Mouse (Mus musculus): ENCODE measurements around the gene Bcl3.

The Bcl3 gene

DNA sequence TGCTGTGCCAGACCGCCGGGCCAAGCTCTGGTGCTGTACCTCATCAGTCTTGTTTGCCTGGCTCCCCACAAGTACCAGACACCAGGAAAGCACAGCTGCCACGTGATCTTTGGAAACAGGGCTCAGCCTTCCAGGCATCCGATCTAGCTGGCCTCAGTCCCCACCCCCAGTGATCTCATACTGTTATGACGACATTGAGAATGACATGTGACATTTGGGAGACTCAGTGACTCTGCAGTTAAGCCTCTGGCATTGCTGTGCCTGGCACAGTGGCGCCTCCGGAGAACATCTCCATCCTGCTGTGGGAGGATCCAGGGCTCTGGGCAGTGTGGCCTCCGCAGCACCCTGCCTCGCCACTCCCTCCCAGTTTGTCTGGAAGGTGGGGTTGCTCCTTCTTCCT, 9.3 kb upstream of the Bcl3 start:
- DNase-seq: no peak

- peak; percentile 60 to 72 for DNase-seq
These were observed 8.1 kb upstream of the Bcl3 start for GRCm38 (mm10) chr7:19830682-19831156.

DNA sequence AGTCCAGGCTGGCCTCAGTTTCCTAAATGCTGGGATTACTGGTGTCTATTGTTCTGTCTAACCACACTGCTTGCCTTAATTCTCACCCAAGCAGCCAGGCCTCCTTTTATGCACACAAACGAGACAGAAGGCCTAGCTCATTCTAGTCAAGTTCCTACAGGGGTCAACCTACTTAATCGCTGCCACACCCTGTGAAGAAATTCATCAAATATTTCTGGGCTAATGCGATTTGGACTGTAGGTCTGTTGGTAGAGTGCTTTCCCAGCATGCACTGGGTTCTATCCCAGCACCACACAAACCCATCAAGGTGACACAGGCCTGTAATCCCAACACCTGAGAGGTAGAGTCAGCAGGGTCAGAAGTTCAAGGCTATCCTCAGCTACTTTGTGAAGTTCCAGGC, 7.1 kb upstream of the Bcl3 start:
- DNase-seq: no peak

DNA sequence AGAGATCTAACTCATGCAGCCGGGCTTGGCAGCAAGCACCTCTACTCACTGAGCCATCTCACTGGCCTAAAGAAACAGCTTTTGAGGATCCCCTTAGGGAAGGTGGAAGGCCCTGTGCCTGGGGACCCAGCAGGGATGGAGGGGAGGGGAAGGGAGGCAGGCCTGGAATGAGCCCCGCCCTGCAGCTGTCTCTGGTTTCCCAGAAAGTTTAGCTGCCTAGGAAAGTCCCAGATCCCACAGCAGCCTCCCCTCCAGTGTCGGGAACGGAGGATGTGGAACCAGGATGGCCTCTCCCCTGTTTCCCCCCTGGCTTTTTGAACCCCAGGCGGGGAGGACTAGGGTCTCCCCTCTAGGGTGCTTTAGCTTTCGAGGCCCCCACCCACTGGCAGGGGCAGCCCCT, 4.2 kb upstream of the Bcl3 start:
- no peak for DNase-seq

DNA sequence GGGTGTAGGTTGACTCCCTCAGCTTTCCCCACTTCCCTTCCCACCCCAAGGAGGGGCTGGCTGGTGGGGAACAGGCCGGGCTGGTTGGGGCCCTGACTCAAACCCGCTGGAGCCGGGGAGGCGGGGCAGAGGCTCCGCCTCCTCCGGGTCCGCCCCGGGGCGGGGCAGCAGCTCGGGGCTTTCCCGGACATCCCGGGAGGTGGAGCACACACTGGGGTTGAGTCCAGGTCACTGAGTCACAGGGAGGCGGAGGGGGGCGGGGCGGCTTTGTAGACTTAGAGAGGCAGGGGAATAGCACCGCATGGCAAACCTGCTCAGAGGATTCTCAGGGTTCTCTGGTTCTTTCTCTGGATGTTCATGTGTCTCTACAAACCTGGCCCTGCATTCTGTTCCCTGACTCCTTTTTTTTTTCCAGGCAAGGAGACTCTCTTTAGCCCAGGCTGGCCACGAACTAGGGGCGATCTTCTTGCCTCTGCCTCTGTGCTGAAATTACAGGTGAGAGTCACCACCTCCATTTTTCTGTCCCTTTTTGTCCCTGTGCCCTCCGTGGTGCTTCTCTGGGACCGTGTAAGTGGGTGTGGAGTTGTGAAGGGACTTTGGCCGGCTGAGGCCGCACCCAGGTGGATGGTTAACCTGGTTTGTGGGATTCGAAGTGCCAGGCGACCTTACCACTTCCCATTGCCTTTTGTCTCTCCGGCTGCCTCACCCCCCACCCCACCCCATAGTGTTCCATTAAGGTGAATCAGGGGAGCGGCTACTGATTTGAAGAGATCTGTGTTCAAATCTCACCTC, 1.8 kb upstream of the Bcl3 start:
- peak; percentile 48 to 59 for DNase-seq

DNA sequence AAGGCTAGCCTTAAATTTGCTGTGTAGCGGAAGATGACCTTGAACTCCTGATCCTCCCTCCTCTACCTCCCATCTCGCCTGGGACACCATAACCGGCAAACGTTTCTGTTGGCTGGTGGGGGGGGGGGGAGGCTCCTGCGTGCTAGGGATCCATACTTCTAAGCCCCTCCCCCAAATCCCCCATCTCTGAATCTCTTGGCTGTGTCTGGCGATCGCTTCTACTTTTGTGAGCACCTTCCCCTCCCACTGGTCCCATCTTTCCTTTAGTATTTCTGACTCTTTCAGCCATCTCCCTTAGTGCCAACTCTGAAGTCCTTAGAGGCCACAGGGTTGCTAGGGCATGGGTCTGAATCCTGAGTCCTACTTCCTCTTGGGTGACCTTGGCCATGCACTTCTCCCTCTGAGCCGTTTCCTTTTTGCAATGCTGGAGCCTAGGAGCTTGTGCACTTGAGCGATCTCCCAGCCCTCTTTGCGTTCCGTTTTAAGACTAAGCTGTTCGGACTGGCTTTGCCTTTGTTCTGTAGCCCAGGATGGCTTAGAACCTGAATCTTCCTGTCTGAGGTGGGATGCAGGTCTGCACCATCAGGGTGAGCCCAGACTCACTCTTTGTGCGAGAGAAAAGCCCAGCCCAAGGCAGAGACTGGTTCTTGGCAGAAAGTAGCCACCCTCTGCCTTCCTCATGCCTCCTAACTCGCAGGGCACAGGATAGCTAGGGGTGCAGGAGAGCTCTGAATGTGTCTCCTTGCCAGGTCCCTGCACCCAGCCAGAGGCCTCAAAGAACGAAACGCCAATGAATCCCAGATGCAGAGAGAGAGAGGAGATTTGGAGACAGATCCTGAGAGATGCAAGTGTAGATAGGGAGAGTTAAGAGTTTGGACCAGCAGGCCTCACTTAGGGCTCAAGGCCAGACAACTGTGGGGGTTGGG, 949 bp upstream of the Bcl3 start:
- DNase-seq: no peak

DNA sequence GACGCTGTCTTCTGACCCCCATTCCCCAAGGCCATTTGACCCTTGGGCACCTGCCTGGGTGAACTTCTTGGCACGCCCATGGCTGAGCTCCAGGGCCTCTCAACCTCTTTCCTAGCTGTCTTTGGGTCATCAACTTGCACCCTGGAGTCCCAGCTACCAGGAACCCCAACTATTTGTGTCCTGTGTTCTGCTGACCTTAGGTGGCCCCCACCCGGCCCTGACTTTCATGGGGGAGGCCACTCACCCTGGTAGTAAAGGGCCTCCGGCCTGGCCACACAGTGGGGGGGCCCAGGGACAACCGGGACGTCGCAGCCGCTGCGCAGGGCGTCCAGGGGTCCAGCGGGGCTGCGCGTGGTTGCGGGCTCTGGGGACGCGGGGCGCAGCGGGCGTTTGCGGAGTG, 377 bp downstream of the Bcl3 start:
- no peak for DNase-seq

DNA sequence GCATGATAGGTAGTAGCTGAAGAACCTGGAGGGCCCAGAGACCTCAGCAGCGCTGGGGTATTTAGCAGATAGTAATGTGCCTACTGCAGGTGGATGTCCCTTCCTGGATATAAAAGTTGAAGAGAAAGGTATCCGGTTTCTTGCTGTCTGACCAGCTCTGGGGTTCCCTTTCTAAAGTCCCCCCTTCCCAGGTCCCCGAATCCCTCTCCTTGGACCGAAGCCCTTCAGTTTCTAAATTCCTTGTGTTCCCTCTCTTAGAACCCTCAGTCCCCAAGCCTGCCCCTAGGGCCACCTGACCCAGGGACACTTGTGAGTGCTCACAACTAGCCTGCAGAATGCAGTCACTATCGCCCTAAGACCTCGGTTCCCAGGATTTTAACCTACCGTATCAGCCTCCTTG, 937 bp downstream of the Bcl3 start:
- no peak for DNase-seq

GRCm38 (mm10) chr7:19820347-19821048, 2.1 kb downstream of the Bcl3 start:
- DNase-seq: no peak

- DNase-seq: no peak
These were observed 3.7 kb downstream of the Bcl3 start for GRCm38 (mm10) chr7:19818875-19819274.

DNA sequence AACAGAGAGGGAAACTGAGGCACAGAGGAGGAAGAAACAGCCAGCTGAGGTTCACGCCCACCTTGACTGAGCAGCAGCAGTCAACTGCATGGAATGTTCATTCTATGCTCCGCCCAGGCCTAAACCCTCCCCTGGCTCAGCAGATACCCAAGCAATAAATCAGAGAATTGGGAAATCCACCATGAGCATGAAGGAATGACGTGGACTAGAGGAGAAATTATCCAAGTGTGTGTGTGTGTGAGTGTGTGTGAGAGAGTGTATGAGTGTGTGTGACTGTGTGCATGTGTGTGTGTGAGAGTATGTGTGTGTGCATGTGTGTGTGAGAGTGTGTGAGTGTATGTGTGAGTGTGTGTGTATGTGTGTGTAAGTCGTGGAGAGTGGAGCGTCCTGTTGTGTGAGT, 4.1 kb downstream of the Bcl3 start:
- DNase-seq: no peak

DNA sequence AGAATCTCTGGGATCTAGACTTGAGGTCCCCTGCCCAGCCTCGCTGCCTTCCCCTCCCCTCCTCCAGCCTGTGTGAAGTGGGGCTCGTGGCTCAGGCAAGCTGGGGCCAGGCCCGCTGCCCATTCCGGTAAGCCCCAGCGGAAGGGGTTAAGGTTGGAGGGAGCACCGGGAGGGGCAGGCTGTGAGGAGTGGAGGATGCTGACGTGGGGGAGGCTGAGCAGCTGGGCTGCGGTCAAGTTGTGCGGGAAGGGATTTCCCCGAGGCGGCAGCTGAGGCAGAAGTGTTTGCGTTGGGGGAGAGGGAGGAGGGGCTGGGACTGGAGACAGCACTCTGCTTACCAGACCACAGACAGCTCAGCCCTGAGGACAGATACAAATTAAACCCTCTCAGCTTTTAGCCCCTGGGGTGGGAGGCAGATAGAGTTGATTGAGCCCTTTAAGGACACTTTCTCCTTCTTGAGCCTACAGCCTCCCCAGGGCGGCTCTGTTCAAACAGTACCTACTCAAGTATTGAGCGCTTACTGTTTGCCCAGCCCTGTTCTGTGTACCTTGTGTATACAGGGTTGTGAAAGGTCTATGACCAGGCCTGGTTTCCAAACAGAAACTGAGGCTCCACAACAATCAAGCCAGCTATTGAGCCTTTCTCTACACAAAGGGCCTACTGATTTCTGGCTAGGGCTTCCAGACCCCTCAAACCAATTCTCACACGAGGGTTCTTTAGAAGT, 5.0 kb downstream of the Bcl3 start:
- DNase-seq: no peak

- peak; percentile 69 to 76 for DNase-seq
These were observed 6.3 kb downstream of the Bcl3 start for GRCm38 (mm10) chr7:19816224-19816771.

- no peak for DNase-seq
These were observed 7.0 kb downstream of the Bcl3 start for GRCm38 (mm10) chr7:19815296-19816223.

DNA sequence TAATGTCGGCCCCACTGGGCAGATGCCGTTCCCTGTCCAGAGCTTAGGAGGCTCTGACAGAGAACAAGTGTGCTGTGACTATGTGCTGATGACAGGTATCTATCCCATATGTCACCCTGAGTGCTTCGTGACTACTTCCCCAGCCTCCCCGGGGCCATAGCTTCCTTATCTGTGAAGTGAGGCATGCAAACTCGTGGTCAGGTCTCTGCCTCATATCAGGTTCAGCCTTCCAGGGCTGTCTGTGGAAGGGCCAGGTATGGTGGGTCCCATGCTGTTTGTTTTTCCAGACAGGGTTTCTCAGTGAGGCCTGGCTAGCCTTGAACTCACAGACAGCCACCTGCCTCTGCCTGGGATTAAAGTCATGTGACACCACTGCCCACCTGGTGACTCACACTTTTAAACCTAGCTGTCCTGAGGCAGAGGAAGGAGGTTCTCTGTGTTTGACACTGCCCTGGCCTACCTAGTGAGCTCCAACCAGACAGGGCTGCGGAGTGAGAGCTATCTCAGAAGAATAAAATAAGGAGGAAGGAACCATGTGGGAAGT, 8.9 kb downstream of the Bcl3 start:
- no peak for DNase-seq

DNA sequence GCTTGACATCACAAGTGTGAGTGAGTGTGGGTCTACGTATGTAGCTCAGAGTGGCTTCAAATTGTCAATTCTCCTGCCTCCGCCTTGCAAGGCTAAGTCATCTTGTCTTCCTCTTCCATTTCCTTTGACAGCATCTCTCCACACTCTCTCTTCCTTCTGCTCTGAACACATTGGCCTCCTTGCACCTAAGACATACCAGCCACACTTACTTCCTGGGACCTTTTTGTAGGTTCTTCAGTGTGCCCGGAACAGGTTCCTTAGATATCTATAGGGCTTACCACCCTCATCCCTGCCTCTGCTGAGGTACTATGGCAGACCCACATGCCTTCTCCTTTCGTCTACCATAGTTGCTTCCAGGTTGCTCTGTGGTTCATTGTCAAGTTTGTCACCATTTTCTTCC, 9.4 kb downstream of the Bcl3 start:
- no peak for DNase-seq

DNA sequence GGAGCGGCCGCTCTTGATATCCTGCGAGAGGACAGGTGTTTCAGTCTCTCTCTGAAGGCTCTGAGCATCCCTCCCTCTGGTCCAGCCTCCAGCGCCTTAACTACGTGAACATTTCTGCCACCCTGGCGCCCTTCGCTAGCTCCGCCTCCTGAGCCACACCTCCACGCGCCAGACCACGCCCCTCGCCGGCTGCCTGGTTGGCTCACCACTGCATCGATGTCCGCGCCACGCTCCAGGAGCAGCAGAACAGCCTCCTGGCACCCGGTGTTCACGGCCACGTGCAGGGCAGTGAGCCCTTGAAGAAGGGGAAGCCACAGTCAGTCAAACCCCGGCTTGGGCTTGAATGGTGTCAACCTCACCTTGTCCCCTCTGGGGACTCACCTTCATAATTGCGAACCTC, 11.5 kb downstream of the Bcl3 start:
- DNase-seq: peak; percentile 75 to 80

- peak; percentile 26 to 30 for DNase-seq
These were observed 13.2 kb downstream of the Bcl3 start for GRCm38 (mm10) chr7:19809369-19809768.

DNA sequence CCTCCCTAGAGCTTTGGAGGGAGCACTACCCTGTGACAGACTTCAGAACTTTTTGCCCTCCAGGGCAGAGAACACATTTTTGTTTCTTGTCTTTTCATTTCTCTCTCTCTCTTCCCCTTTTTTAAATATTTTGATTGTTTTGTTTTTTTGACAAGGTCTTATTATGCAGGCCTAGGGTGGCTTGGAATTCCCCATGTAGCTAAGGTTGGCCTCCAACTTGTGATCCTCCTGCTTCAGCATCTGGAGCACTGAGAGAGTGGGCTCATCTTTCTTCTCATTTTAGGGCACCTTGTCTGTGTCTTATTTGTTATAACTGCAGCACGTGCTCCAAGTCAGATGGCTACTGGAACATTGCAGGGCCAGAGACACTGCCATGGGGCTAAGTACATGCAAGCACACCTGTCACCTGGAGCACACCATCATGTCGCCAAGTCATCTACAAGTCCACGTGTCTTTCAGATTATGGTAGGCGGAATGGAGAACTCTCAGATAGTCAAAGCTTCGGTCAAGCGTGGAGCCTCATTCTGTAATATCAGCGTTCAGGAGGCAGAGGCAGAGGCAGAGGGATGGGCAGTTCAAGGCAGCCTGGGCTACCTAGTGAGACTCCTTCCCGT, 16.1 kb downstream of the Bcl3 start:
- no peak for DNase-seq

- peak; percentile 80 to 85 for DNase-seq
These were observed 19.6 kb downstream of the Bcl3 start for GRCm38 (mm10) chr7:19802995-19803394.
